Mouse (Mus musculus): ENCODE data around the gene Pde4d.

GRCm38 (mm10) chr13:108596938-108597337, 147.2 kb downstream of the Pde4d start:
- no peak for TF ChIP-seq CTCF (IDR thresholded peaks at IDR 0.05; ENCODE audit: insufficient read depth, low read depth, low read length)
- TF ChIP-seq POLR2A (IDR thresholded peaks at IDR 0.05; ENCODE audit: insufficient read depth, low read depth, low read length): no peak
